Mouse (Mus musculus) liver, postnatal 0 days (tissue): ENCODE measurements around the gene Sncb.

Experiments
- CTCF ChIP-seq: sonication (generic); IDR thresholded peaks from 2 replicates; pipeline ENCODE4 v1.5.1; 2016; ENCODE audit warnings: antibody characterized with exemption, low read depth
- EP300 ChIP-seq: IDR thresholded peaks from 2 replicates; pipeline ENCODE4 v1.6.1; 2016; ENCODE audit warnings: antibody characterized with exemption, low read depth, mild to moderate bottlenecking

GRCm38 (mm10) chr13:54736931-54737330, 29.5 kb downstream of the Sncb start:
- TF ChIP-seq EP300 (no peak), CTCF (no peak)
